In the genomic region with DNA sequence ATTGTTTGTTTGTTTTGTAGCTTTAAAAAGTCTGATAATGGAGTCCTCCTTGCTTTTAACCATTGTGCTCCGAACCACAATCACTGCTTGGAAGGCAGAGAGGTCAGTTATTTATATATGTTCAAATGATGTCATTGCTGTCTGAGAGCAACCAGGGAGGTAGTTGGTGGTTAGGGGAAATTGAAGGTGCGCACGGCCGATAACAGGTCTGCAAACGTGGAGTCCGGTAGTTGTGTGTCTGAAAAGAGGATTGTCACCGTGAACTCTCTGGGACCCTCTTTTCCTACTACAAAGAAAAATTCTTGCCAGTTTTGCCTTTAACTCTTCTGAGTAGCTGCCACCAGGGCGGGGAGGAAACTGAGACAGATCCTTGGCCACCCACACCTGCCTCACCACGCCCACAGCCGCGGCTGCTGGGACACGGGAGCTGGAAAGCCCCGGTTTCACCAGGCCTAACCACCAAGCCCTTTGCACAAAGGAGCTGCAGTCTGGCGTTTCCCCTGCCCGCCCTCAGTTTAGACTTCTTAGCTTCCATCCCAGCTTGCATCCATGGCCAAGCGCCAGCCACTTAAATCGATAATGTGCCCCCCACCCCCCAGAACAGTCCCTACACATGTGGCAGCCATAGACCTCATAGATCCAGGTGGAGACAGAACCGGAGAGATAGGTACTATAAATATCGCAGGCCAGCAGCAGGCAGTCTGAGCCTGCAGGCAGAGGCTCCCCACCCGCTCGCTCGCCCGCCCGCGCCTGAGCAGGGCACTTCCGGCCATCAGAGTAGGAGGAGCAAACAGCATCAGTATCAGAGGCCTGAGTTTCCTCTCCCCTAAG, we compare ENCODE assay signal across 7 mouse cellular contexts.
DNase-seq lines count a peak whose midpoint lies in the region; ATAC-seq and TF ChIP-seq lines count a peak whose summit lies in the region.

No protein-coding gene starts in this region.

- peak overlapping the region; percentile 92 for H3K9ac ChIP-seq in heart, adult 2 months (ENCODE audit: low read depth, low read length)
- H3K9ac ChIP-seq in intestine, postnatal 0 days (ENCODE audit: low read depth, low read length), result peak overlapping the region; percentile 35; the same call in 1 of the 2 replicates
- no peak overlapping the region for H3K9ac ChIP-seq in liver, embryonic 15.5 days

- 10% methylated on average over 26 of the region's 26 CpGs for WGBS in heart, adult 2 months
- 16% methylated on average over 26 of the region's 26 CpGs for WGBS in intestine, postnatal 0 days
- 7% methylated on average over 26 of the region's 26 CpGs for WGBS in liver, embryonic 15.5 days (ENCODE audit: insufficient replicate concordance)

- peaks cover 2% of the 10 kb centered on the region for H3K36me3 ChIP-seq in heart, adult 2 months (ENCODE audit: control insufficient read depth, insufficient read depth, low read length)
- H3K36me3 ChIP-seq in intestine, postnatal 0 days (ENCODE audit: control insufficient read depth, insufficient read depth), result no peaks in the 10 kb centered on the region
- H3K36me3 ChIP-seq in liver, embryonic 15.5 days (replicated peaks), result no peaks in the 10 kb centered on the region

- H3K79me2 ChIP-seq in heart, adult 2 months (replicated peaks; ENCODE audit: control insufficient read depth, insufficient read depth, low read length), result no peaks in the 10 kb centered on the region

- H3K9me3 ChIP-seq in intestine, postnatal 0 days (ENCODE audit: control insufficient read depth), result no peaks in the 10 kb centered on the region
- H3K9me3 ChIP-seq in liver, embryonic 15.5 days (replicated peaks), result no peaks in the 10 kb centered on the region

- peak overlapping the region; percentile 72 for H3K4me3 ChIP-seq in heart, adult 2 months
- H3K4me3 ChIP-seq in intestine, postnatal 0 days (ENCODE audit: low read depth, low read length), result peak overlapping the region; percentile 39
- peak overlapping the region; percentile 22; the same call in 1 of the 2 replicates for H3K4me3 ChIP-seq in liver, embryonic 15.5 days (replicated peaks)

- peaks cover 14% of the 10 kb centered on the region for H3K4me1 ChIP-seq in heart, adult 2 months (ENCODE audit: control insufficient read depth, insufficient read depth, low read length)
- peaks cover 6% of the 10 kb centered on the region; the same call in 1 of the 2 replicates for H3K4me1 ChIP-seq in intestine, postnatal 0 days (replicated peaks; ENCODE audit: control insufficient read depth, insufficient read depth, low read length)
- peaks cover 32% of the 10 kb centered on the region for H3K4me1 ChIP-seq in liver, embryonic 15.5 days (replicated peaks)

- TF ChIP-seq POLR2A in heart, adult 2 months (IDR thresholded peaks at IDR 0.05; ENCODE audit: insufficient read depth, low read depth, low read length), result peak; percentile 66

- no peaks in the 10 kb centered on the region for H3K27me3 ChIP-seq in heart, adult 2 months (ENCODE audit: control insufficient read depth, insufficient read depth, low read length)
- no peaks in the 10 kb centered on the region for H3K27me3 ChIP-seq in intestine, postnatal 0 days (replicated peaks; ENCODE audit: control insufficient read depth, insufficient read depth, low read length)
- peaks cover 67% of the 10 kb centered on the region for H3K27me3 ChIP-seq in liver, embryonic 15.5 days

- TF ChIP-seq CTCF in heart, adult 2 months (IDR thresholded peaks at IDR 0.05), result no peak
- no peak for TF ChIP-seq CTCF in intestine, postnatal 0 days (IDR thresholded peaks at IDR 0.05; ENCODE audit: low read depth)

- ATAC-seq in common myeloid progenitor, adult 5-6 weeks (replicated peaks; ENCODE audit: low read depth, poor library complexity, severe bottlenecking), result peak; percentile 37
- ATAC-seq in intestine, postnatal 0 days, result peak; percentile 55; the same call in 1 of the 2 replicates
- no peak for ATAC-seq in liver, embryonic 15.5 days (ENCODE audit: insufficient read depth)

- intact Hi-C loops in heart, adult 2 months (cut with DNase I), result loop anchor here (2.0 kb wide), 2 partner anchors 45 to 237 kb away; no protein-coding TSS in a partner anchor

- peak overlapping the region; percentile 88 for H3K27ac ChIP-seq in heart, adult 2 months
- H3K27ac ChIP-seq in intestine, postnatal 0 days (ENCODE audit: low read depth, low read length), result peak overlapping the region; percentile 68
- H3K27ac ChIP-seq in liver, embryonic 15.5 days (replicated peaks), result peak overlapping the region; percentile 75

- peak overlapping the region; percentile 74 for H3K4me2 ChIP-seq in intestine, postnatal 0 days (replicated peaks; ENCODE audit: low read depth)
- peak overlapping the region; percentile 72 for H3K4me2 ChIP-seq in liver, embryonic 15.5 days

- peak; percentile 68 for DNase-seq in Muller cell, postnatal 12 days (ENCODE audit: inconsistent ontology term)
- peak; percentile 73 to 83 for DNase-seq in heart, adult 2 months
- peak; percentile 90 for DNase-seq in naive thymus-derived CD4-positive, alpha-beta T cell, adult 2 months (ENCODE audit: low read depth)
- DNase-seq in testis, postnatal 10 days (ENCODE audit: low spot score), result peak; percentile 67

- no peak for TF ChIP-seq EP300 in heart, adult 2 months (IDR thresholded peaks at IDR 0.05; ENCODE audit: insufficient read depth, low read depth, low read length)

Comparison
In these comparisons a context has a peak if more than half of its experiments do, and no peak if none do; other contexts are left out.
1. H3K4me3 ChIP-seq: peak in every context shown above with its lines; median percentile 72 in heart, adult 2 months; 39 in intestine, postnatal 0 days; 22 in liver, embryonic 15.5 days.